Mouse (Mus musculus): ENCODE measurements around the gene Ccdc88c.

- no peak for TF ChIP-seq POLR2A (IDR thresholded peaks at IDR 0.05; ENCODE audit: insufficient read length, low read depth)
- TF ChIP-seq MYOG (IDR thresholded peaks at IDR 0.05; ENCODE audit: control insufficient read depth in 1 of 3, insufficient read depth in 1 of 3, insufficient read length in 2 of 3, low read depth in 2 of 3), result no peak
- no peak for TF ChIP-seq MAX (IDR thresholded peaks at IDR 0.05; ENCODE audit: low read depth)
- no peak for TF ChIP-seq TCF12 (IDR thresholded peaks at IDR 0.05; ENCODE audit: insufficient read depth, poor library complexity, severe bottlenecking)
- no peak for TF ChIP-seq POLR2AphosphoS2 (IDR thresholded peaks at IDR 0.05; ENCODE audit: insufficient read length, low read depth)
- TF ChIP-seq E2F4 (IDR thresholded peaks at IDR 0.05; ENCODE audit: insufficient read depth), result no peak
- TF ChIP-seq REST (IDR thresholded peaks at IDR 0.05; ENCODE audit: insufficient read depth, insufficient read length), result no peak
- no peak for TF ChIP-seq USF1 (IDR thresholded peaks at IDR 0.05; ENCODE audit: low read depth)
- TF ChIP-seq SRF (IDR thresholded peaks at IDR 0.05; ENCODE audit: control insufficient read depth, insufficient read length, low read depth), result no peak
- no peak for TF ChIP-seq TCF3 (IDR thresholded peaks at IDR 0.05; ENCODE audit: insufficient read length, low read depth)
Observed at GRCm38 (mm10) chr12:101007427-101007826, 21.4 kb downstream of the Ccdc88c start.
